Mouse (Mus musculus) forebrain, embryonic 13.5 days (tissue): ENCODE data around the gene Hdgfl3. TPM values are rescaled to one million over a fixed set of nuclear protein-coding genes. Genes with fewer than 3 reads are reported as not detected.

ENCODE experiments used
- ATAC-seq: fragments of 200-750 bp; cut with Nextera tagmentation; 2 replicates; pipeline ENCODE4 v1.8.0; 2017
- H3K27ac ChIP-seq: fragments of 300-500 bp; sonication (generic); 2 replicates; pipeline ENCODE4 v1.5.1; 2015; ENCODE audit warnings: inconsistent platforms, mild to moderate bottlenecking, moderate library complexity
- H3K27me3 ChIP-seq: fragments of 300-500 bp; sonication (generic); 2 replicates; pipeline ENCODE4 v1.6.1; 2015; ENCODE audit warnings: mild to moderate bottlenecking, inconsistent platforms
- H3K36me3 ChIP-seq: fragments of 300-500 bp; sonication (generic); 2 replicates; pipeline ENCODE4 v1.6.1; 2015; ENCODE audit warnings: mild to moderate bottlenecking, inconsistent platforms; ENCODE audit not compliant: poor library complexity, severe bottlenecking
- H3K4me1 ChIP-seq: fragments of 300-500 bp; sonication (generic); 2 replicates; pipeline ENCODE4 v1.6.1; 2015; ENCODE audit warnings: inconsistent platforms
- H3K4me2 ChIP-seq: fragments of 300-500 bp; sonication (generic); 2 replicates; pipeline ENCODE4 v1.6.1; 2015; ENCODE audit warnings: inconsistent platforms, mild to moderate bottlenecking, moderate library complexity
- H3K4me3 ChIP-seq: fragments of 300-500 bp; sonication (generic); 2 replicates; pipeline ENCODE4 v1.5.1; 2015; ENCODE audit warnings: mild to moderate bottlenecking, inconsistent platforms
- H3K9ac ChIP-seq: fragments of 300-500 bp; sonication (generic); 2 replicates; pipeline ENCODE4 v1.6.1; 2015; ENCODE audit warnings: mild to moderate bottlenecking, inconsistent platforms
- H3K9me3 ChIP-seq: fragments of 300-500 bp; sonication (generic); replicated peaks from 2 replicates; pipeline ENCODE4 v1.6.1; 2016; ENCODE audit warnings: inconsistent platforms
- WGBS: fragments of 180-500 bp; shearing (Covaris S2); methylation state at CpG from one replicate; pipeline ENCODE4 v1.1.7; 2015; 5-methylcytosine and 5-hydroxymethylcytosine counted together
- polyA plus RNA-seq: library from polyadenylated mRNA; unstranded; fragments of >200 nt; fragmentation: Nextera tagmentation; extraction: Ambion mirVana; gene quantifications from 2 replicates; pipeline ENCODE4 v1.2.1, GENCODE M21; 2015

The Hdgfl3 gene
- polyA plus RNA-seq, 1 experiment from 2014 or later, result 51.3 TPM

GRCm38 (mm10) chr7:81881600-81881999, 52.7 kb downstream of the Hdgfl3 start:
- Histone ChIP-seq H3K27me3 (no peaks in the 10 kb centered on the region), H3K4me1 (no peaks in the 10 kb centered on the region), H3K36me3 (peaks cover 10% of the 10 kb centered on the region), H3K9ac (no peak overlapping the region), H3K4me2 (no peak overlapping the region), H3K4me3 (no peak overlapping the region), H3K9me3 (no peaks in the 10 kb centered on the region), H3K27ac (no peak overlapping the region)
- no peak for ATAC-seq
- 71% methylated on average over 3 of the region's 3 CpGs for WGBS

DNA sequence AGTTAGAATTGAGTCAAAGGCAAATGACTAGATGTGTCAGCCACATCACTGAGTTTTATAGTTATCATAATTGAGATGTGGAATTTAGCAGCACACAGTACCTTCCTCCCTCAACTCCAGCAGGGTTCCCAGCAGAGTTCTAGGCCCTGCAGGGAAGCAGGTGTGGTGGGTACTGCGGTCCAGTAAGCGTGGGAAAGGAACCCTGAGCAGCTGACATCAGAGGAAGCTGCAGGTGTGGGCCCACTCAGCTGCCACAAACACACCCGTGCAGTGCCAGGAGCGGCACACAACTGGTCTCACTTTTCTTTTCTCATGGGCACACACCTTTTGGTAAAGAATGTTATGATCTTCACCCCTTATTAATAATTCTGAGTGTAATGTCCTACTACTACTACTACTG, 53.5 kb downstream of the Hdgfl3 start:
- 84% methylated on average over 4 of the region's 4 CpGs for WGBS
- H3K36me3 ChIP-seq, result 0 out of 2 replicates have a peak, but pooled peaks cover 5% of the 10 kb centered on the region
- H3K27me3 ChIP-seq, result no peaks in the 10 kb centered on the region
- no peak overlapping the region for H3K4me2 ChIP-seq
- H3K4me3 ChIP-seq, result no peak overlapping the region
- H3K9ac ChIP-seq, result no peak overlapping the region
- H3K27ac ChIP-seq, result no peak overlapping the region
- H3K9me3 ChIP-seq, result no peaks in the 10 kb centered on the region
- H3K4me1 ChIP-seq, result no peaks in the 10 kb centered on the region
- no peak for ATAC-seq

GRCm38 (mm10) chr7:81880286-81880685, 54.0 kb downstream of the Hdgfl3 start:
- no peak overlapping the region for H3K4me3 ChIP-seq
- no peaks in the 10 kb centered on the region for H3K27me3 ChIP-seq
- 88% methylated on average over 5 of the region's 5 CpGs for WGBS
- no peak overlapping the region for H3K4me2 ChIP-seq
- no peaks in the 10 kb centered on the region for H3K9me3 ChIP-seq
- 0 out of 2 replicates have a peak, but pooled peaks cover 5% of the 10 kb centered on the region for H3K36me3 ChIP-seq
- H3K4me1 ChIP-seq, result no peaks in the 10 kb centered on the region
- H3K27ac ChIP-seq, result no peak overlapping the region
- ATAC-seq, result no peak
- H3K9ac ChIP-seq, result no peak overlapping the region

DNA sequence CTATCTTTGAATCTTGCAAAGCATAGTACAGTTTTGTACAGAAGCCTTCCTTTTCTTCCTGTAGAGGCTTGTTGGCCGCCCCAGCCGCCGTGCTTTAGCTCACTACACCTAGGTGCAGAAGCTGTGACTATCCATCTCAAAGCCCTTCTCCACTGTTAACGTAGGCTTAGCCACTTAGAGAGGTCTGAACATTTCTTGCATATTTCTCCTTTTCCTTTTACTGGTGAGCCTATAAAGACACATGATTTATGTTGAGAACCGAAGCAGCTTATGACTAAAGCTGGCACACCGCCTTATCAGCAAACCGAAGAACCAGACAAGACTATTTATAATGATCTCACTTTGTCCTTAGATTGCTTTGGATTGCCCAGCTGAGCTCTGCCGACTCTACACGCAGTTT, 58.9 kb downstream of the Hdgfl3 start:
- H3K4me2 ChIP-seq, result no peak overlapping the region
- no peak overlapping the region for H3K27ac ChIP-seq
- ATAC-seq, result no peak
- H3K36me3 ChIP-seq, result 0 out of 2 replicates have a peak, but pooled peaks cover 5% of the 10 kb centered on the region
- H3K4me3 ChIP-seq, result no peak overlapping the region
- H3K27me3 ChIP-seq, result no peaks in the 10 kb centered on the region
- 93% methylated on average over 9 of the region's 9 CpGs for WGBS
- 0 out of 2 replicates have a peak, but pooled peaks cover 5% of the 10 kb centered on the region for H3K4me1 ChIP-seq
- H3K9me3 ChIP-seq, result no peaks in the 10 kb centered on the region
- H3K9ac ChIP-seq, result no peak overlapping the region

DNA sequence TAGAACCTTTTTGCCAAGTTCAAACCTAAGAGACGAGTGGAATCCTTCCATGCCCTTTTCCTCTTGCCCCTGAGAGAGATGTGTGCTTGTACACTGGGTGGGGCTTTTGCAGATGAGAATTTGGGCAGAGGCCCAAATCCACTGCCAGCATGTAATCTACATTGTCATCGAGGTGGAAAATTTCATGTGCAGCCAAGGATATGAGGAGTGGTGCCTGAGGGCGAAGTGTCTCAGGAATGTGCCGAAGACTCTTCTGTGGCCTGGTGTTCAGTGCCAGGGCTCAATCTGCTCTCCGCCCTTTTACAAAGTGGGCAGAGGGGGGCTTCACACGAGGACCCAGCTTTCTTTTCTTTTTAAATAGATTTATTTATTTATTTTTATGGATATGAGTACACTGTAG, 59.6 kb downstream of the Hdgfl3 start:
- WGBS, result 70% methylated on average over 6 of the region's 6 CpGs
- H3K4me3 ChIP-seq, result no peak overlapping the region
- H3K9me3 ChIP-seq, result no peaks in the 10 kb centered on the region
- no peak overlapping the region for H3K4me2 ChIP-seq
- H3K27ac ChIP-seq, result no peak overlapping the region
- H3K27me3 ChIP-seq, result no peaks in the 10 kb centered on the region
- no peak for ATAC-seq
- H3K9ac ChIP-seq, result no peak overlapping the region
- H3K4me1 ChIP-seq, result 0 out of 2 replicates have a peak, but pooled peaks cover 5% of the 10 kb centered on the region
- H3K36me3 ChIP-seq, result 0 out of 2 replicates have a peak, but pooled peaks cover 5% of the 10 kb centered on the region

DNA sequence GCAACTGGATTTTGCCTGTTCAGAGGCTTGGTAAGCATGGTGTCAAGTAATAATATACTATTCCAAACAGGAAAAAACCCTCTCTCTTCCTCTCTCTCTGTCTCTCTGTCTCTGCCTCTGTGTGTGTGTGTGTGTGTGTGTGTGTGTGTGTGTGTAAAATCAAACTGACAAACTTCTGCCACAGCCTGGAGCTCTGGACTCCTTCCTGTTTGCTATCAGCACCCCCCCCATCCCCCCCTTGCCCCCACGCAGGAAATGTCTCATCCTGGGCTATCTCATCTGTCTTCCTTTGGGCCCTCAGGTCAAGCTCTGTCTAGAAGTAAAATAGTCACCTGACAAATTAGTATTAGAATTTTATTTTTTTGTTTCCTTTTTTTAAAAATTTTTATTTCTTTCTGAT, 60.5 kb downstream of the Hdgfl3 start:
- ATAC-seq, result no peak
- Histone ChIP-seq H3K9ac (no peak overlapping the region), H3K27me3 (no peaks in the 10 kb centered on the region), H3K4me3 (no peak overlapping the region), H3K4me1 (0 out of 2 replicates have a peak, but pooled peaks cover 10% of the 10 kb centered on the region), H3K9me3 (no peaks in the 10 kb centered on the region), H3K36me3 (0 out of 2 replicates have a peak, but pooled peaks cover 5% of the 10 kb centered on the region), H3K27ac (no peak overlapping the region), H3K4me2 (no peak overlapping the region)
- 79% methylated on average over 1 of the region's 1 CpGs for WGBS

- H3K4me3 ChIP-seq, result no peak overlapping the region
- H3K4me1 ChIP-seq, result peaks cover 19% of the 10 kb centered on the region
- no peak overlapping the region for H3K4me2 ChIP-seq
- H3K36me3 ChIP-seq, result no peaks in the 10 kb centered on the region
- no peak overlapping the region for H3K9ac ChIP-seq
- H3K9me3 ChIP-seq, result no peaks in the 10 kb centered on the region
- no peaks in the 10 kb centered on the region for H3K27me3 ChIP-seq
- 89% methylated on average over 13 of the region's 13 CpGs for WGBS
- no peak for ATAC-seq
- no peak overlapping the region for H3K27ac ChIP-seq
These were observed 61.7 kb downstream of the Hdgfl3 start for GRCm38 (mm10) chr7:81872493-81873013.

- no peak overlapping the region for H3K9ac ChIP-seq
- H3K9me3 ChIP-seq, result no peaks in the 10 kb centered on the region
- H3K27ac ChIP-seq, result peak overlapping the region; percentile 35; the same call in 1 of the 2 replicates
- H3K4me3 ChIP-seq, result no peak overlapping the region
- peak; percentile 89 for ATAC-seq
- WGBS, result 16% methylated on average over 6 of the region's 6 CpGs
- H3K27me3 ChIP-seq, result no peaks in the 10 kb centered on the region
- H3K4me1 ChIP-seq, result peaks cover 14% of the 10 kb centered on the region
- H3K4me2 ChIP-seq, result no peak overlapping the region
- no peaks in the 10 kb centered on the region; the same call in 1 of the 2 replicates for H3K36me3 ChIP-seq
These were observed 66.1 kb downstream of the Hdgfl3 start for GRCm38 (mm10) chr7:81868158-81868557.

- ATAC-seq, result no peak
- Histone ChIP-seq H3K27me3 (no peaks in the 10 kb centered on the region), H3K27ac (no peak overlapping the region), H3K4me2 (no peak overlapping the region), H3K36me3 (no peaks in the 10 kb centered on the region; the same call in 1 of the 2 replicates), H3K9me3 (no peaks in the 10 kb centered on the region), H3K4me3 (no peak overlapping the region), H3K9ac (no peak overlapping the region), H3K4me1 (peaks cover 14% of the 10 kb centered on the region)
- 92% methylated on average over 9 of the region's 9 CpGs for WGBS
These were observed 66.9 kb downstream of the Hdgfl3 start for GRCm38 (mm10) chr7:81867231-81867930.

GRCm38 (mm10) chr7:81865937-81866336, 68.3 kb downstream of the Hdgfl3 start:
- no peak overlapping the region for H3K27ac ChIP-seq
- no peaks in the 10 kb centered on the region; the same call in 1 of the 2 replicates for H3K36me3 ChIP-seq
- H3K27me3 ChIP-seq, result no peaks in the 10 kb centered on the region
- no peaks in the 10 kb centered on the region for H3K9me3 ChIP-seq
- WGBS, result 95% methylated on average over 6 of the region's 6 CpGs
- no peak for ATAC-seq
- H3K4me1 ChIP-seq, result peaks cover 14% of the 10 kb centered on the region
- no peak overlapping the region for H3K9ac ChIP-seq
- no peak overlapping the region for H3K4me3 ChIP-seq
- H3K4me2 ChIP-seq, result no peak overlapping the region

- ATAC-seq, result no peak
- WGBS, result 93% methylated on average over 6 of the region's 6 CpGs
- Histone ChIP-seq H3K27me3 (peaks cover 7% of the 10 kb centered on the region; the same call in 1 of the 2 replicates), H3K9me3 (no peaks in the 10 kb centered on the region), H3K36me3 (no peaks in the 10 kb centered on the region; the same call in 1 of the 2 replicates), H3K4me3 (no peak overlapping the region), H3K4me2 (no peak overlapping the region), H3K4me1 (peaks cover 23% of the 10 kb centered on the region), H3K9ac (no peak overlapping the region), H3K27ac (no peak overlapping the region)
These were observed 69.7 kb downstream of the Hdgfl3 start for GRCm38 (mm10) chr7:81864552-81864951.
